Mouse (Mus musculus) leukemia stem cell, adult 10-12 weeks (primary cell): ENCODE data around the gene Chgb. TPM values are rescaled to one million over a fixed set of nuclear protein-coding genes. Genes with fewer than 3 reads are reported as not detected.

Experiments used
- polyA plus RNA-seq: library from polyadenylated mRNA; stranded (reverse); fragments of >175 nt; gene quantifications from 2 replicates; pipeline ENCODE4 v1.2.3, GENCODE M21; 2012; ENCODE audit warnings: low replicate concordance

The Chgb gene
- polyA plus RNA-seq = not detected in 2 replicates

DNA sequence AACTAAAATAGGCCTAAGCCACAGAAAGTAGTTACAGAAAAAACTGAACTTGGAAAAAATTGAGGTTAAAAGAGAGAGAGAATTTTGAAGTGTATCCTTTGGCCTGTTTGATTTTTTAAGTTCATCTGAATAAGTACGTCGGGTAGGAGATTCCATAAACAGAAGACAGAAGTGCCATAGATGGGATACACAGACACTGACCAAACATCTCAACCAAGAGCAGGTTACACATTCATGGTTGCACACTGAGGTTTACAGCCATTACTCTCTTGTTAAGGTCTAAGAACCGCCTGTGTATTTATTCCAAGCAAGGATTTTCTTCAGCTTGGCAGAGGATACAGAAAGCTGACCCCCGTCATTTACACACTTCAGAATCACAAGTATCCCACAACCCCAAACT lies at the start of gene Chgb:
Gene Chgb, plus strand, starts transcription at position 301 of the 400 bp plus-strand sequence.

DNA sequence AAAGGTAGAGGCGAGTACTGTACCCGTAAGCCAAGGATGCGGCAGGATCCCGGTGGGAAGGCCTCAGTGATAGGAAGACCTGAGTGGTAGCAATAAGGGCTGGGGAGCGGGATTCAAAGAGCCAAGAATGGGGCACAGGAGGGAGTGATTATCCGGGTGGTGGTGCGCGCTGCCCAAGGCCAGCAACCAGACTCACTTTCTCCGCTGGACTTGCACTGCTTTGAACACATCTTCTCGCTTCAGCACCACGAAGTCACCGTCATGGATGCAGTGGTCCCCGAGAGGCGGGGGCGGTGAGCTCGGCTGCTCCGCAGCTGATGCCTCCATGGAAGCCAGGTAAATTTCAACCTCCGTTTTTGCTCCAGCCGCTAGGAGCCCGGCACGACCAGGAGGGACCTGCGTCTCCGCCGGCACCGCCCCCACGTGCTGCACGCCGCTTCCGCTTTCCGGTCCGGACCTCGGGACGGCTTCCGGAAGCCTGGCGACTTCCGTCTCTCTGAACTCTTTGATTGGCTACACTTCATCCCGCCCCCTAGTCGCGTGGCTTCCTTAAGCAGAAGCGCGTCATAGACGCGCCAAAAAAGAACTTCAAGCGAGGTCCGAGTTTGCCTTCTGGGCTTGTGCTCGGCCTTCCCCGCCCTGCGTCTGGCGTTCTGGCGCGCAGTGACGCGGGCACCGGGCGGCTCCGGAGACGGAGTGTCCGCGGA lies 34.7 kb downstream of the Chgb start, which contains the start of the genes Trmt6 and Mcm8:
Gene Trmt6, minus strand, starts transcription at position 448 of the 707 bp plus-strand sequence.
Gene Mcm8, plus strand, starts transcription at position 534 of the 707 bp plus-strand sequence.

Other genes starting within 250 kb of the Chgb start
- 29.6 and 54.9 TPM in 2 replicates for gene Gpcpd1, start 193.5 kb upstream of the Chgb start, polyA plus RNA-seq
- 0.73 and 1.9 TPM in 2 replicates for gene Shld1, start 94.3 kb upstream of the Chgb start, polyA plus RNA-seq
- 5.3 and 13.1 TPM in 2 replicates for gene Trmt6, start 34.8 kb downstream of the Chgb start, polyA plus RNA-seq
- 2.7 and 5.3 TPM in 2 replicates for gene Mcm8, start 34.9 kb downstream of the Chgb start, polyA plus RNA-seq
- gene Crls1, start 65.4 kb downstream of the Chgb start, polyA plus RNA-seq = 105 and 205 TPM in 2 replicates
- 0.11 TPM in 1 of 2 replicates, not detected in the other for gene Lrrn4, start 99.6 kb downstream of the Chgb start, polyA plus RNA-seq
- not detected in 2 replicates for gene Fermt1, start 164.6 kb downstream of the Chgb start, polyA plus RNA-seq